Mouse (Mus musculus) olfactory bulb, adult 2 months (tissue): ENCODE measurements around the gene Medag. TPM values are rescaled to one million over a fixed set of nuclear protein-coding genes. Genes with fewer than 3 reads are reported as not detected.

Experiments used
- H3K27ac ChIP-seq: fragments of 200-500 bp; 2 replicates; pipeline ENCODE4 v1.5.1; 2012; ENCODE audit warnings: low read depth, low read length; ENCODE audit not compliant: insufficient read depth
- H3K4me1 ChIP-seq: fragments of 200-500 bp; 2 replicates; pipeline ENCODE4 v1.6.1; 2012; ENCODE audit warnings: low read length; ENCODE audit not compliant: control insufficient read depth, insufficient read depth
- H3K4me3 ChIP-seq: fragments of 200-500 bp; 2 replicates; pipeline ENCODE4 v1.5.1; 2012; ENCODE audit warnings: mild to moderate bottlenecking, low read depth, low read length, moderate library complexity; ENCODE audit not compliant: insufficient read depth
- CTCF ChIP-seq: fragments of 200-500 bp; IDR thresholded peaks from 2 replicates; pipeline ENCODE4 v1.5.1; 2012; ENCODE audit warnings: low read depth, mild to moderate bottlenecking, low read length, moderate library complexity; ENCODE audit not compliant: insufficient read depth
- POLR2A ChIP-seq: fragments of 200-500 bp; IDR thresholded peaks from 2 replicates; pipeline ENCODE4 v1.6.1; 2012; ENCODE audit warnings: mild to moderate bottlenecking, low read depth, low read length, moderate library complexity; ENCODE audit not compliant: insufficient read depth
- WGBS: fragments of 180-500 bp; shearing (Covaris S2); methylation state at CpG from one replicate; pipeline ENCODE4 v1.1.7; 2018; 5-methylcytosine and 5-hydroxymethylcytosine counted together
- polyA plus RNA-seq: library from polyadenylated mRNA; stranded (reverse); fragments of >200 nt; gene quantifications from 2 replicates; pipeline ENCODE4 v1.2.4, GENCODE M21; 2012; ENCODE audit warnings: low replicate concordance; ENCODE audit not compliant: missing spikeins, insufficient read depth, insufficient read length

The Medag gene
- polyA plus RNA-seq, 1 experiment, result not detected

DNA sequence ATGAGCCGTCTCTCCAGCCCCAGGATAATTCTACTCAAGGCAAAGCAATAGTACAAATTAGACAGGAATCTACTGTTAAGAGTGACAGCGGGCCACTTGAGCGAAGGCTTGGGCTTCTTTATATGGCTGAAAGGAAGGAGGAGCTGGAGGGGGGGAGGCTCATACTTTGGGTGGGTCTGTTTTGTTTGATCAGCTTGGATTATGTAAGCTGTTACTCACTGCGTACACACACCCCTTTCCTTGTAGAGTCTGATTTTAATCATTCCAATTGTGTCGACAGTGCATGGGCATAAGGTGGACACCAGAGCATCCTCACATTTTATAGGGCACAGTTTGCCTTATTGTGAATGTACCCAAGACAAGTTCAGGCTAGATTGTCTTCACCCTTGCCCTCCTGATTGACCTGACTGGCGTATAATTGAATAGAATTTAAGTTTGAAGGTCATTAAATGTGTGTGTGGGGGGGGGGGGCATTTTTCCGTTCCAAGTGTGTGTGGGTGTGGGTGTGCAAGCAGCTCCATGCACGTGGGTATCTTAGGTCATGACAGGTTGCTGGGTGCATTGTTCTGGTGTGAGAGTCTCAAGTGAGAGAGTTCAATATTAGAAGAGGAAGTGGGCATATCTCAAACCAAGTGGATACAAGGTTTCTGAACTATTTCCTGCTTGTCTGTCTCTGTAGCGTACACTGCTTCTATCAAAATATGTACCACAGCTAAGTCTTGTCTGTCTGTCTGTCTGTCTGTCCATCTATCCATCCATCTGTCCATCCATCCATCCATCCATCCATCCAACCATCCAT, 3.0 kb downstream of the Medag start:
- 89% methylated on average over 9 of the region's 9 CpGs for WGBS
- no peak overlapping the region for H3K4me3 ChIP-seq
- peaks cover 18% of the 10 kb centered on the region for H3K4me1 ChIP-seq
- no peak for TF ChIP-seq CTCF
- TF ChIP-seq POLR2A, result no peak
- H3K27ac ChIP-seq, result no peak overlapping the region

DNA sequence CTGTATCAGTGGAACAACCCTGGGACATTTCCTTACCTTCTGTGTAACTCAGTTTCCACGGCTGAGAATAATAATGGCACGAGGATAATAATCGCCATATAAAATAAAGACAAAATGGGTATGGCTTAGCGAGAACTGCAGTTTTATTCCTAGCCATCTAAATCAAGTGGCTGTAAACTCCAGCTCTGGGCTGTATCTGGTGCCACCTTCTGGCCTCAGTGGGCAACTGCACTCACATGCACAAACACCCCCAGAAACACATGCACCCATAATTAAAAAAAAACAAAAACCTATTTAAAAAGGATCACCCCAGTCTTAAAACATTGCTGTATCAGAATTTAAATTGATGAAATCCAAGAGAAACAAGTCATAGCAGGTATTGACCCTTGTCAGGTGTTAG, 5.8 kb downstream of the Medag start:
- H3K27ac ChIP-seq, result no peak overlapping the region
- TF ChIP-seq CTCF (no peak), POLR2A (no peak)
- WGBS, result 98% methylated on average over 4 of the region's 4 CpGs
- no peak overlapping the region for H3K4me3 ChIP-seq
- peaks cover 3% of the 10 kb centered on the region; the same call in 1 of the 2 replicates for H3K4me1 ChIP-seq

- TF ChIP-seq POLR2A (no peak), CTCF (no peak)
- no peak overlapping the region for H3K27ac ChIP-seq
- WGBS, result 93% methylated on average over 3 of the region's 3 CpGs
- peaks cover 2% of the 10 kb centered on the region; the same call in 1 of the 2 replicates for H3K4me1 ChIP-seq
- no peak overlapping the region for H3K4me3 ChIP-seq
Observed at GRCm38 (mm10) chr5:149426525-149426924, 15.0 kb downstream of the Medag start.

- TF ChIP-seq POLR2A, result no peak
- no peak for TF ChIP-seq CTCF
- no peak overlapping the region for H3K4me3 ChIP-seq
- H3K4me1 ChIP-seq, result peaks cover 2% of the 10 kb centered on the region; the same call in 1 of the 2 replicates
- no peak overlapping the region for H3K27ac ChIP-seq
- 93% methylated on average over 8 of the region's 8 CpGs for WGBS
Observed at GRCm38 (mm10) chr5:149427277-149428060, 15.9 kb downstream of the Medag start.

DNA sequence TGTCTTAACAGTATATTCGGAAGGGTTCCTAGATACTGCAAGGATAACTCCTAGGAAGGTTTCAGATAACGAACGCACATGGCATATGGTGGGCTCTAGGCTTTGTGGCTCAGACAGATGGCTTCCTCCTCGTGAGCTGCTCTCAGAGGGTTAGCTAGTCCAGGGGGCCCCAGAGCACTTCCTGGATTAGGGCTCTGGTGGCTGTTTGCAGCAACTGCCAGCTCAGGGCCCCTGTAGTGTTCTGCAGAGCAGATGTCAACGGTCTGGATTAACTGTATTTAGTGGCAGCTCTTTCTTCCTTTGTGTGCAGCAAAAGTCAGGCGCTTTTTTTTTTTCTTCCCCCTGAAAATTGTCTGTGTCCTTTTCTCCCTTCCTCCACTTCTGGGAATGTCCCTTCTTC, 16.8 kb downstream of the Medag start:
- TF ChIP-seq POLR2A (no peak), CTCF (no peak)
- no peak overlapping the region for H3K27ac ChIP-seq
- 52% methylated on average over 6 of the region's 6 CpGs for WGBS
- no peak overlapping the region for H3K4me3 ChIP-seq
- peaks cover 2% of the 10 kb centered on the region; the same call in 1 of the 2 replicates for H3K4me1 ChIP-seq

DNA sequence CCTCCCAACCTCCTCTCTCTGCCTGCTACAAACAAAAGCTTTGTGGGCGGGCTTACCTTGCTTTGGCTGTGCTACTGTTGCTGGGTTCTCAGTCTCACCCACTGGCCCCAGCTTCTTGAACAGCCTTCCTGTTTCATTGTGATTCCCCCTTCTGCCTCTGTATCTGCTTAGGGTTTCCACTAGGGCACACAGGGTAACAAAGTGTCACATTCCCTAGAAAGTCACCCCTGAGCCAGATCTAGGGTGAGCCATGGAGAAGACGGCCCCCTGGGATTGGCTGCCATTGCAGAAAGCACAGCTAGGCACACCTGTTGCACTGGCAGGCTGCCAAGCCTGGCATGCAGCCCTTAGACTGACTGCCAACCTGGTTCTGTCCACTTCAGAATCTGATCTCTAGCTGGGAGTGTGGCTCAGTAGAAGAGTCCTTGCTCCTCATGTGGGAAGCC, 17.3 kb downstream of the Medag start:
- no peak overlapping the region for H3K27ac ChIP-seq
- H3K4me3 ChIP-seq, result no peak overlapping the region
- 66% methylated on average over 2 of the region's 2 CpGs for WGBS
- no peak for TF ChIP-seq POLR2A
- no peak for TF ChIP-seq CTCF
- peaks cover 2% of the 10 kb centered on the region; the same call in 1 of the 2 replicates for H3K4me1 ChIP-seq

GRCm38 (mm10) chr5:149429541-149429940, 18.0 kb downstream of the Medag start:
- Histone ChIP-seq H3K4me1 (peaks cover 2% of the 10 kb centered on the region; the same call in 1 of the 2 replicates), H3K4me3 (no peak overlapping the region), H3K27ac (no peak overlapping the region)
- no peak for TF ChIP-seq CTCF
- no peak for TF ChIP-seq POLR2A
- WGBS, result 65% methylated on average over 4 of the region's 4 CpGs

GRCm38 (mm10) chr5:149430943-149431342, 19.4 kb downstream of the Medag start:
- TF ChIP-seq CTCF, result no peak
- no peak for TF ChIP-seq POLR2A
- no peak overlapping the region for H3K27ac ChIP-seq
- no peak overlapping the region for H3K4me3 ChIP-seq
- 87% methylated on average over 3 of the region's 3 CpGs for WGBS
- peaks cover 2% of the 10 kb centered on the region; the same call in 1 of the 2 replicates for H3K4me1 ChIP-seq

DNA sequence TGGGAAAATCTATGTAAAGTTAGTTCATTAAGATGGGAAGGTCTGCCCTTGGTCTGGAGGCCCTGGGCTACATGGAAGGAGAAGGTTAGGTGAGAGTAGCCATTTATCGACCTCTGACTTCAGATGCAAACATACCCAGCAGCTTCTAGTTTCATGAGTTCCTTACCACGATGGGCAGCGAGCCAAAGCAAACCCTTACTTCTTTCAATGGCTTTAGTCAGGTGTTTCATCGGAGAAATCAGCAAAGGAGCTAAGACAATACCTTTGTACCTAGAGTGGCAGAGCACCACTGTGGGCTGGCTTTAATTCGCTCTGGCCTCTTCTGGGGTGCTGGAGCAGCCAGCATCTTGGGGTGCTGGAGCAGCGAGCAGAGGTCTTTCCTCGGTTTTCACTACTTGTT, 22.1 kb downstream of the Medag start:
- no peak overlapping the region for H3K4me3 ChIP-seq
- no peaks in the 10 kb centered on the region for H3K4me1 ChIP-seq
- TF ChIP-seq CTCF (no peak), POLR2A (no peak)
- 74% methylated on average over 7 of the region's 7 CpGs for WGBS
- no peak overlapping the region for H3K27ac ChIP-seq
